Comparison of ENCODE assay signal across 8 mouse cellular contexts in the genomic region with DNA sequence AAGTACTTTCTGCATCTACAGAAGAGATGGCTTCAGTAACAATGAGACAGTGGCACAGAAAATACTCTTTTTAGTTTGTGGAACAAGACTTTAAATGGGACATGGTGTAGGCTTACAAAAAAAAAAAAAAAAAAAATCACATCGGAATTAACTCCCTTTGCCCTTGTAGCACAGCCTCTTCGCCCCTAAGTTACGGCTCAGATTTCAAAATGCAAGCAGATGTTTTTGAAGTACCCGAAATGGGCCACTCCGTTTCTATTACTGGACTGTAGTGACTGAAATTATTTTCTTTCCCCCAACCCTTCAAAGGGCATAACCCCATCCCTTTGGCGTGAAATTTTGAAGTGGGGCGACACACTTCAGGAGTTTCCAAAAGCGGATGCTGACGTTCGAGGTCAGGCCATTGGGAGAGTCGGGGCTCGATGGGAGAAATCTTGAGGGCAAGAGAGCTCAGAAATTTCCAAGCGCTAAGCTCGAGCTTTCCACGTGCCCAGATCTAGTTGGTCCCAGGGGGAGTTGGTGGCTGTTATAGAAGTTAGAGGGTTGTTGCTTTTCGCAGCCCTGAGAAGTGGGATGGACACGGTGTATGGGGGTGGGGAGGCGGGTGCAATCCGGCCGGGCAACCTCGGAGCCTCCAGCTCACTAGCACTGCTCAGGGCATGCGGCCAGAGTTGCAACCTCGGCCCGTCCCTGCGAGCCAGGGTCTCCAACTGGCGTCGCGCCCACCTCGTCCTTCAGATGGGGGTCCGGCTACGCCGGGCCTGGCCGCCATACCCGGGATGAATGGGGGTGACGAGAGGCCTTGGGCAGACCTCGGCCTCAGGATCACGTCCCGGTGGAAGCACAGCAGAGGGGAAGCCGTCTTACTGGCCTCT. TPM values are rescaled to one million over a fixed set of nuclear protein-coding genes. Genes with fewer than 3 reads are reported as not detected.
DNase-seq lines count a peak whose midpoint lies in the region; ATAC-seq and TF ChIP-seq lines count a peak whose summit lies in the region.

A gene (plus strand): TSS at position 729 of the 875 bp plus-strand sequence.

- H3K9me3 ChIP-seq in G1E (replicated peaks): no peaks in the 10 kb centered on the region
- no peaks in the 10 kb centered on the region for H3K9me3 ChIP-seq in erythroblast, embryonic 14.5 days (ENCODE audit: control insufficient read depth, low read length)
- H3K9me3 ChIP-seq in heart, embryonic 16.5 days (replicated peaks; ENCODE audit: control insufficient read depth, low read length): no peaks in the 10 kb centered on the region
- no peaks in the 10 kb centered on the region for H3K9me3 ChIP-seq in lung, postnatal 0 days (ENCODE audit: low read length)

- peak within 1 kb of the TSS; percentile 98 for H3K27ac ChIP-seq in bone marrow, adult 2 months (ENCODE audit: control insufficient read depth, insufficient read depth, low read depth, low read length, poor library complexity)
- peak within 1 kb of the TSS; percentile 99 for H3K27ac ChIP-seq in heart, embryonic 16.5 days (ENCODE audit: low read length)
- peak within 1 kb of the TSS; percentile 99 for H3K27ac ChIP-seq in lung, postnatal 0 days (ENCODE audit: low read length)

- peaks cover 60% of the 10 kb centered on the region for H3K4me1 ChIP-seq in G1E (ENCODE audit: insufficient read depth, low read depth, low read length)
- H3K4me1 ChIP-seq in bone marrow, adult 2 months (ENCODE audit: control insufficient read depth, insufficient read depth, low read length): no peaks in the 10 kb centered on the region
- peaks cover 58% of the 10 kb centered on the region for H3K4me1 ChIP-seq in erythroblast, embryonic 14.5 days (ENCODE audit: control insufficient read depth)
- peaks cover 27% of the 10 kb centered on the region for H3K4me1 ChIP-seq in heart, embryonic 16.5 days (ENCODE audit: control insufficient read depth, insufficient read depth, low read length)
- H3K4me1 ChIP-seq in lung, postnatal 0 days (ENCODE audit: insufficient read depth, low read depth, low read length): peaks cover 24% of the 10 kb centered on the region

- peak; percentile 21 for DNase-seq in G1E (ENCODE audit: low spot score)
- peak in 1 of 2 experiments; percentile 57 for DNase-seq in layer of hippocampus, adult 8-10 months (ENCODE audit: low spot score in 2 of 2)
- peak; percentile 64 for DNase-seq in lung, postnatal 0 days (ENCODE audit: low spot score)
- DNase-seq in right cerebral cortex, postnatal 25 days: peak; percentile 64

- WGBS in bone marrow, adult 2 months: under 1% methylated on average over 39 of the region's 39 CpGs
- under 1% methylated on average over 39 of the region's 39 CpGs for WGBS in heart, embryonic 16.5 days
- WGBS in lung, postnatal 0 days: under 1% methylated on average over 39 of the region's 39 CpGs

- H3K4me2 ChIP-seq in heart, embryonic 16.5 days (ENCODE audit: low read depth, low read length): peak within 1 kb of the TSS; percentile 91
- peak within 1 kb of the TSS; percentile 67 for H3K4me2 ChIP-seq in lung, postnatal 0 days (replicated peaks; ENCODE audit: low read depth, low read length)

- no peak for TF ChIP-seq EP300 in lung, postnatal 0 days (IDR thresholded peaks at IDR 0.05)

- H3K9ac ChIP-seq in heart, embryonic 16.5 days (ENCODE audit: low read length): peak within 1 kb of the TSS; percentile 100
- H3K9ac ChIP-seq in lung, postnatal 0 days (replicated peaks; ENCODE audit: low read depth): peak within 1 kb of the TSS; percentile 99

- peaks cover 36% of the 10 kb centered on the region for H3K36me3 ChIP-seq in G1E (replicated peaks)
- peaks cover 32% of the 10 kb centered on the region for H3K36me3 ChIP-seq in erythroblast, embryonic 14.5 days (ENCODE audit: control insufficient read depth)
- H3K36me3 ChIP-seq in heart, embryonic 16.5 days (ENCODE audit: control insufficient read depth, insufficient read depth): no peaks in the 10 kb centered on the region
- H3K36me3 ChIP-seq in lung, postnatal 0 days (ENCODE audit: insufficient read depth, low read length): no peaks in the 10 kb centered on the region

- ATAC-seq in G1E (ENCODE audit: extremely low read depth, insufficient number of reproducible peaks, low FRiP score, poor library complexity, severe bottlenecking): no peak
- peak; percentile 34 for ATAC-seq in heart, embryonic 16.5 days (replicated peaks; ENCODE audit: extremely low read depth, insufficient read depth, low FRiP score)
- peak; percentile 39 for ATAC-seq in lung, postnatal 0 days
- ATAC-seq in megakaryocyte progenitor cell, adult 5-6 weeks (replicated peaks; ENCODE audit: poor library complexity): no peak

- TF ChIP-seq CTCF in G1E (IDR thresholded peaks at IDR 0.05; ENCODE audit: low read depth, low read length): no peak
- no peak for TF ChIP-seq CTCF in bone marrow, adult 2 months (IDR thresholded peaks at IDR 0.05; ENCODE audit: control insufficient read depth, insufficient read depth, low read length)
- no peak for TF ChIP-seq CTCF in lung, postnatal 0 days (IDR thresholded peaks at IDR 0.05)

- 0 out of 2 replicates have a peak, but pooled peaks have one; percentile 33 for TF ChIP-seq POLR2A in bone marrow, adult 2 months (IDR thresholded peaks at IDR 0.05; ENCODE audit: borderline replicate concordance, control insufficient read depth, low read depth, low read length)

- H3K27me3 ChIP-seq in G1E (ENCODE audit: insufficient read depth, low read length): no peaks in the 10 kb centered on the region
- no peaks in the 10 kb centered on the region for H3K27me3 ChIP-seq in erythroblast, embryonic 14.5 days (ENCODE audit: control insufficient read depth)
- no peaks in the 10 kb centered on the region for H3K27me3 ChIP-seq in heart, embryonic 16.5 days (ENCODE audit: control insufficient read depth, insufficient read depth, low read length)
- no peaks in the 10 kb centered on the region for H3K27me3 ChIP-seq in lung, postnatal 0 days (replicated peaks; ENCODE audit: insufficient read depth, low read length)

- peak within 1 kb of the TSS; percentile 98 for H3K4me3 ChIP-seq in G1E (ENCODE audit: low read depth, low read length)
- H3K4me3 ChIP-seq in bone marrow, adult 2 months (replicated peaks; ENCODE audit: control insufficient read depth, low read depth, low read length): peak within 1 kb of the TSS; percentile 94
- H3K4me3 ChIP-seq in erythroblast, embryonic 14.5 days (replicated peaks): peak within 1 kb of the TSS; percentile 79
- peak within 1 kb of the TSS; percentile 96 for H3K4me3 ChIP-seq in heart, embryonic 16.5 days (ENCODE audit: low read length)
- H3K4me3 ChIP-seq in lung, postnatal 0 days (ENCODE audit: low read depth, low read length): peak within 1 kb of the TSS; percentile 93

RNA-seq across cellular contexts. Expression of the gene that starts here (rescaled TPM):
- total RNA-seq in G1E (2014; fragmentation: Nextera tagmentation) (6.1 and 12.7 TPM in 2 replicates), G1E (2017) (8.6 and 9.0 TPM in 2 replicates)
- 11.7 and 13.7 TPM in 2 replicates for polyA plus RNA-seq in G1E (2012)
- polyA plus RNA-seq in bone marrow, adult 2 months (2011; ENCODE audit: insufficient read depth, insufficient read length, low replicate concordance, missing spikeins): 2.8 and 5.7 TPM in 2 replicates
- polyA plus RNA-seq in erythroblast, embryonic 14.5 days (2012): 2.5 and 3.4 TPM in 2 replicates
- 6.1 and 7.4 TPM in 2 replicates for polyA plus RNA-seq in heart, embryonic 16.5 days (2015; fragmentation: Nextera tagmentation; extraction: Ambion mirVana)
- 10 to 100 TPM in 3 of 4 experiments, 1 to 10 TPM in 1; 9.4 to 15.1 (median 11.6) TPM for total RNA-seq in layer of hippocampus, adult 8-10 months (2022)
- 6.2 and 7.1 TPM in 2 replicates for polyA plus RNA-seq in lung, postnatal 0 days (2015; fragmentation: Nextera tagmentation; extraction: Ambion mirVana)
- total RNA-seq in megakaryocyte progenitor cell, adult 5-6 weeks (2015): 1.2 and 1.8 TPM in 2 replicates
- 3.5 and 3.9 TPM in 2 replicates for total RNA-seq in megakaryocyte progenitor cell, adult 5-6 weeks (2017)

Comparison
In these comparisons a context has a peak if more than half of its experiments do, and no peak if none do; other contexts are left out.
1. ATAC-seq: peak in heart, embryonic 16.5 days (single experiment) and lung, postnatal 0 days (single experiment); none in G1E (single experiment) and megakaryocyte progenitor cell, adult 5-6 weeks (single experiment).
2. Peak in every context shown above with its lines, with median percentiles within 50 percentile points of each other: H3K4me3 ChIP-seq and H3K27ac ChIP-seq.